Mouse (Mus musculus): ENCODE results near the gene Tspan8.

- TF ChIP-seq MYOD1 (IDR thresholded peaks at IDR 0.05; ENCODE audit: control insufficient read depth in 1 of 3, insufficient read length in 2 of 3, low read depth in 2 of 3), result no peak
- no peak for TF ChIP-seq SRF (IDR thresholded peaks at IDR 0.05; ENCODE audit: control insufficient read depth, insufficient read length, low read depth)
- TF ChIP-seq POLR2AphosphoS2 (IDR thresholded peaks at IDR 0.05; ENCODE audit: insufficient read length, low read depth), result no peak
Measured at GRCm38 (mm10) chr10:115817056-115817724, 558 bp downstream of the Tspan8 start.

Data from myocyte (in vitro differentiated cells).